Mouse (Mus musculus) skeletal muscle tissue, adult 2 months (tissue): Measurements from ENCODE around the gene Tubgcp3.
"Not testable (repeated sequence)": the region's sequence is repeated elsewhere in the genome, so short reads cannot be mapped to it uniquely, and the experiment has no call there.

Experiments
- DNase-seq: peaks from one replicate; pipeline ENCODE4 v3.0.0-alpha.2; 2012; ENCODE audit warnings: low read depth, low spot score

Tubgcp3 gene

GRCm38 (mm10) chr8:12641527-12641926, 30.5 kb downstream of the Tubgcp3 start:
- no peak for DNase-seq

DNA sequence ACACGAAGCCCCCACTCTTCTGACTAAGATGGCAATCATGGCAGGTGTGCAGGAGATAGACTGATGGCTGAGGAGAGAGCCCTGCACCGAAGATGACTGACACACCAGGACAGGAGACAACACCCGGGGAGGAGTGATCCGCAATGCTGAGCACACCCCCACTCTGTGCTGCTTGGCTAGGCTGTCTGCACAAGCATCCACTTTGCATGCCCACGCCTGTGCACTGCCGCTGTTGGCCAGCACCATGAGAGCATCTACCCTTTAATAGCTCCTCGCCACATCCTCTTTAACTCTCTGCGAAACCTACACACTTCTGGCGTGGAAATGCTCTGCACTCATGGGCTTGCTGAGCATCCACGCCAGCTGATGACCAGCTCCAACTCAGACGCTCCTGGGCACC, 33.6 kb downstream of the Tubgcp3 start:
- no peak for DNase-seq

GRCm38 (mm10) chr8:12635366-12635765, 36.7 kb downstream of the Tubgcp3 start:
- no peak for DNase-seq

DNA sequence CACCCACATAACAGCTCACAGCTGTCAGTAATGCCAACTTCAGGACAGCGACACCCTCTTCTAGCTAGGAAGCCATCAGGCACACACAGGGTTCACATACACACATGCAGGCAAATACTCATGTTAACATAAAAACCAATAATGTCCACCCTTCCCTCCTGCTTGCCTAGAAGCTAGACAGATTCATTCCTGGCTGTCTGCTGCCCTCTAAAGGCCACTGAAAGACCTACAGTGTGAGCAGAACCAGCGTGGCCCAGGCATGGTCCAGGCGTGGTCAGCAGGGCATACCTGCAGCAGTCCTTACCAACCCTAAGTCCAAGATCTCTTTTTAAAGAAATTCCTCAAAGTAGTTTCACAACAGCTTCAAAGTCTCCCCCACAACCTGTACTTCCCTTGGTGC, 43.0 kb downstream of the Tubgcp3 start:
- DNase-seq = no peak

GRCm38 (mm10) chr8:12625890-12626289, 46.2 kb downstream of the Tubgcp3 start:
- no peak for DNase-seq

- DNase-seq = no peak
These were observed 50.4 kb downstream of the Tubgcp3 start for GRCm38 (mm10) chr8:12621550-12622222.

GRCm38 (mm10) chr8:12617369-12617768, 54.7 kb downstream of the Tubgcp3 start:
- not testable (repeated sequence) for DNase-seq

- DNase-seq = no peak
These were observed 58.8 kb downstream of the Tubgcp3 start for GRCm38 (mm10) chr8:12613201-12613600.

- no peak for DNase-seq
These were observed 62.1 kb downstream of the Tubgcp3 start for GRCm38 (mm10) chr8:12609752-12610449.

- no peak for DNase-seq
These were observed 63.2 kb downstream of the Tubgcp3 start for GRCm38 (mm10) chr8:12608810-12609209.

GRCm38 (mm10) chr8:12607223-12607622, 64.8 kb downstream of the Tubgcp3 start:
- peak; percentile 13 for DNase-seq

- DNase-seq = no peak
These were observed 88.3 kb downstream of the Tubgcp3 start for GRCm38 (mm10) chr8:12583785-12584184.

DNA sequence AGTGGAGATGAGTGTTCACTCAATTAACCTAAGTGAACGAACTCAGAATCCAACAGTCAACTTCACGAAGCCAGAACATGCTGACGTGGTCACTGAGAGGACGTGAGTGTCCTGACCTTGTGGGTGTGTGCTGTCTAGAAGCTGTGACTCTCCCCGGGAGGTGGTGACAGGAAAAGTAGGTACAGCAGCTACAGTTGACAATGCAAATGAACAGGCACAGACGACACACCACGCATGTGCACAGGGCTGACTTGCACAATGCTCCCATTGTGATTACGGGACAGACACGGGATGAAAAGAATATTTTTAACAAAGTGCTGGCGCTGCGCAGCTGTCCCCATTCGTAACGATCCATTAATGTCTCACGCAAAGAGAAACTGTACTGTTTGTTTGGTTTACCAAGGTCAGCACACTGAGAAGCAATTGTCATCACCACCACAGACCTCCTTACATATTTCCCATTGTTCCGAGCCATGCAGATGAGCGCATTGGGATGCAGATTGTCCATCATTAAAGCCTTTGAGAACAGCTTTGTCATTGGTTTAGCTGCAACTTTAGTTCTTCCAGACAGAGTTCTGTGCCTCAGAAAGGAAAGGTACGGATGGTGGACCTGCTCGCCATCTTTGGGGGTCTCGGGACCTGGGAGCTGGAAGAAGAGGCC, 92.6 kb downstream of the Tubgcp3 start:
- DNase-seq = not testable (repeated sequence)

DNA sequence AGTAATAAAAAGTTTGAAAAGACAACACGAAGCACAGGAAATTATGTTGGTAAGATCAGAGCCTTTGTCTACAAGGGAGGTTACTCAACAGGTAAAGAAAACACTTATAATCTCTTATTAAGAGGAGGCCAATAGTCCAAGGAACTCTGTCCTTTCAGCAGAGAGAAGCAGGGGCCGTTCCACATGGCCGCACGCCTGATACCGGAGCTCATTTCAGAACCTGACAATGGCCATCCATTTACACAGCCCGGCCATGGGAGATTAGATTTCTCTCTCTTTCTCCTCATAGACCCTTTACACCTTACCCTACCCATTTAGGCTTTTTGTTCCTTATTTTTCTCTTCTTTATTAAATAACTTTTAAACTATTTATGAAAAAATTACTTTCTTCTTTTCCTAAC, 95.3 kb downstream of the Tubgcp3 start:
- no peak for DNase-seq

DNA sequence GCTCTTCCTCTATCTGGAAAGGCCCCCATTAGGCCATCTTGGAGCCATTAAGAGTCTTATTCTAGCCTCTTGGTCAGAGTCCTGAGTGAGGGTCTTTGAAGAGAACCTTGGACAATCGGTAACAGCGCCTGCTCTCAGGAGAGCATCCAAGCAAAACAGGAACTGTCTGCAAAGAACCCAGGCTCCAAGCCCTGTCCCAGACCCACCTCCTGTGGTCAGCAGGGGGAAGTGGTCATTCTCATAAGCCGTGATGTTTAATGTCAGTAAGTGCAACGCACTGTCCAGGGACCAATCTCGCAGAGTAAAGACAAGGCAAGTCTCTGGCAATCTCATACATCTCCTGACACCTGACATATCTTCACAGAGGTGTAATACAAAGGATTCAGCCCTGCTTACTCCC, 96.0 kb downstream of the Tubgcp3 start:
- DNase-seq = no peak

GRCm38 (mm10) chr8:12572814-12573534, 99.1 kb downstream of the Tubgcp3 start, which contains the start of gene Spaca7:
Gene Spaca7, plus strand, starts transcription at chr8:12573029.
- no peak for DNase-seq

- no peak for DNase-seq
These were observed 105.5 kb downstream of the Tubgcp3 start for GRCm38 (mm10) chr8:12566509-12566908.

DNA sequence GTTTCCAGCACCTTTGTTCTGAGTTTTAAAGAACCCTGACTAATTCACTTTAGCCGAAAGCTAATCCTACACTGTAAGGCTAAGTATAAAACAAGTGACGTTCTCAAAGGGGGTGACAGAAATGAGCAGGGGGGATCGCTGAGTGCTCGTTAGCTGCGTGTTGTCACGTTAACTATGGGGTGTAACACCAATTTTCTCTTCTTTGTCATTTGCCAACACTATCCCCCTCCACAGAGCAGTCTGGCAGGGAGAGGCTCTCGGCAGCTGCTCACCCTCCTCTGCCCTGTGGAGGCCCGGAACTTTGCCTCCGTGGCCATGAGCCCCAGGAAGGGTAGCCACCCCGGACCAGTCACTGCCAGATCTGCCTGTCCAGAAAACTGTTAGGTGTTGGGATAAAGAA, 106.6 kb downstream of the Tubgcp3 start:
- DNase-seq = no peak

DNA sequence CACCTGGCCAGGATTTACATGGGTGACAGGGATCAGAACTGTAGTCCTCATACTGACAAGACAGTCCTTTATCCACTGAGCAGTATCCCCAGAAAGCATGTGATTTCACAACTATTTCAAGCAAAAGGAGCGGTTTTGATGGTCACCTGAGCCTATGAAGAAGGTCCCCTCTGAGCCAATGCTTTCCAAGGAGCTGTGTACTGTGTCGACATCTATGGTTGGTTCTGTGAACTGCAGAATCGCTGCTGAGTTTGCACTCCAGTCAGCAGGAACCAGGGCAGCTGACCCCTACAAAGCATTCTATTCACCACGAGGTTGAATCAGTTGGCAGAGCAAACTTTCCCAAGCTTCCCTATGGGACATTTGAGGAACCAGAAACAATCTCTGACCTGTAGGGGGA, 107.7 kb downstream of the Tubgcp3 start:
- no peak for DNase-seq
